Mouse (Mus musculus) kidney, adult 2 months (tissue): Measurements from ENCODE around the gene Sergef. TPM values are rescaled to one million over a fixed set of nuclear protein-coding genes. Genes with fewer than 3 reads are reported as not detected.

Source experiments
- DNase-seq: peaks from one replicate; pipeline ENCODE4 v3.0.0; 2021
- H3K27ac ChIP-seq: fragments of 200-500 bp; 2 replicates; pipeline ENCODE4 v1.5.1; 2012; ENCODE audit warnings: low read depth, low read length, control low read depth, inconsistent platforms; ENCODE audit not compliant: insufficient read depth
- H3K27me3 ChIP-seq: fragments of 200-500 bp; replicated peaks from 2 replicates; pipeline ENCODE4 v1.6.1; 2012; ENCODE audit warnings: mild to moderate bottlenecking, moderate library complexity, low read length, inconsistent platforms; ENCODE audit not compliant: control insufficient read depth, insufficient read depth
- H3K36me3 ChIP-seq: fragments of 200-500 bp; 2 replicates; pipeline ENCODE4 v1.6.1; 2012; ENCODE audit warnings: mild to moderate bottlenecking, moderate library complexity, low read length, inconsistent platforms; ENCODE audit not compliant: control insufficient read depth, insufficient read depth
- H3K4me1 ChIP-seq: fragments of 200-500 bp; 2 replicates; pipeline ENCODE4 v1.6.1; 2011; ENCODE audit warnings: low read length; ENCODE audit not compliant: control insufficient read depth, insufficient read depth
- H3K4me3 ChIP-seq: fragments of 200-500 bp; 2 replicates; pipeline ENCODE4 v1.5.1; 2011; ENCODE audit warnings: mild to moderate bottlenecking, low read depth, low read length, control low read depth; ENCODE audit not compliant: insufficient read depth
- CTCF ChIP-seq: fragments of 200-500 bp; conservative IDR thresholded peaks from 2 replicates; pipeline ENCODE4 v1.5.1; 2011; ENCODE audit warnings: low read depth, mild to moderate bottlenecking, control low read depth, low read length, moderate library complexity, mixed read lengths; ENCODE audit not compliant: insufficient read depth, insufficient read length
- POLR2A ChIP-seq: fragments of 200-500 bp; IDR thresholded peaks from one replicate; pipeline ENCODE4 v1.6.1; 2011; ENCODE audit warnings: low read depth, low read length, control low read depth
- WGBS: fragments of 180-500 bp; shearing (Covaris S2); methylation state at CpG from one replicate; pipeline ENCODE4 v1.1.7; 2018; 5-methylcytosine and 5-hydroxymethylcytosine counted together
- polyA plus RNA-seq: library from polyadenylated mRNA; depleted of rRNA; stranded (reverse); fragments of >200 nt; gene quantifications from 2 replicates; pipeline ENCODE4 v1.2.3, GENCODE M21; 2012

Sergef gene
- polyA plus RNA-seq, 1 experiment: 16.8 TPM

DNA sequence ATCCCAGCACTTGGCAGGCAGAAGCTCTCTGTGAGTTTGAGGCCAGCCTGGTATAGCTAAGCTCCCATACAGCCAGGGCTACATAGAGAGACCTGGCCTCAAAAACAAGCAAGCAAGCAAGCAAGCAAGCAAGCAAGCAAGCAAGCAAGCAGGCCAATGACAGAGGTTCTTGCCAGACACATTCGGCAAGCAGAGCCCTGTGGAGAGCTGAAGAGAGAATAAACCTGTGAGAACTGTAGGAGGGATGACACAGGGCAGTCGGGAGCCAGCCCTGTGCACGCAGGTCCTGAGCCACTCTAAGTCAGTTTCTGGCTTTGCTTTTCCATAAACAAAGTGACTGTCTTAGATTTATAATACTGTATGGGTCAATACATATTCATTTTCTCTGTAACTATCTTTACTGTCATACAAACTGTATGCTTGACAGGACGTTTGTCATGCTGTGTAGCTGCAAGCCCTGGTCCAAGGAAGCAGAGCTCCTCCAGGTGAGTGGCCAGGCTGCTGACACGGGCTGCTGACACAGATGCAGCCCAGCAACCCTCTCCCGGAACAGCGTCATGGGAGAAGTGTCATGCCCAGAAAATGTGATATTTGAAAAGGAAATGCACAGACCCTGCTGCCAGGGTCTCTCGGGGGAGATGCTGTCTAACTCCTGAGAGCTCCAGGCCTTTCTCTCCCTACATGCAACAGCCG, 192.0 kb downstream of the Sergef start:
- TF ChIP-seq CTCF: no peak
- Histone ChIP-seq H3K27ac (no peak overlapping the region), H3K4me3 (no peak overlapping the region), H3K36me3 (no peaks in the 10 kb centered on the region), H3K27me3 (no peaks in the 10 kb centered on the region), H3K4me1 (no peaks in the 10 kb centered on the region)
- DNase-seq: no peak
- 58% methylated on average over 9 of the region's 9 CpGs for WGBS

DNA sequence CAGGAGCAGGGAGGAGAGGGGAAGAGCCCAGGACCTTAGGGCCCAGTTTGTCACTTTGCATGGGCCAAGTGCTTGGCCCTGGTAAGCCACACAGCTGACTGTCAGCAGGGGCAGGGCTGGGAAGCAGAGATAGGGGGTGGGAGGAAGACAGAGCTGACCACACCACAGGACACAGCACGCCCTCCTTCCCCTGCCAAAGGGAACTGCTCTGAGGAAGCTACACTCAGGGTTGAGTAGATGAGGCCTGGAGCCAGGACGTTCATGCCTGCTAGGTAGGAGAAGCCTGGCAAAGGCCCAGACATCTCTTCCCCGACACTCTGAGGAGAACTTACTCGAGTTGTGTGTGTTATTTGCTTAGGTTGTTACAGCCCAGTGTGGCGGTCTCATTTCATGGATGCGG, 193.7 kb downstream of the Sergef start:
- H3K4me1 ChIP-seq: no peaks in the 10 kb centered on the region
- H3K27ac ChIP-seq: no peak overlapping the region
- H3K36me3 ChIP-seq: no peaks in the 10 kb centered on the region
- WGBS: 81% methylated on average over 6 of the region's 6 CpGs
- no peak for TF ChIP-seq POLR2A
- TF ChIP-seq CTCF: no peak
- no peaks in the 10 kb centered on the region for H3K27me3 ChIP-seq
- no peak for DNase-seq
- H3K4me3 ChIP-seq: no peak overlapping the region

GRCm38 (mm10) chr7:46443163-46443562, 196.4 kb downstream of the Sergef start:
- Histone ChIP-seq H3K36me3 (no peaks in the 10 kb centered on the region), H3K27me3 (no peaks in the 10 kb centered on the region), H3K4me3 (no peak overlapping the region), H3K4me1 (no peaks in the 10 kb centered on the region), H3K27ac (no peak overlapping the region)
- TF ChIP-seq POLR2A (no peak), CTCF (no peak)
- no peak for DNase-seq
- WGBS: 77% methylated on average over 10 of the region's 10 CpGs

GRCm38 (mm10) chr7:46438537-46439141, 201.0 kb downstream of the Sergef start:
- WGBS: 29% methylated on average over 9 of the region's 9 CpGs
- Histone ChIP-seq H3K4me3 (no peak overlapping the region), H3K4me1 (no peaks in the 10 kb centered on the region), H3K27ac (no peak overlapping the region), H3K36me3 (no peaks in the 10 kb centered on the region), H3K27me3 (no peaks in the 10 kb centered on the region)
- TF ChIP-seq POLR2A (no peak), CTCF (no peak)
- no peak for DNase-seq

- Histone ChIP-seq H3K4me1 (no peaks in the 10 kb centered on the region), H3K27me3 (no peaks in the 10 kb centered on the region), H3K36me3 (no peaks in the 10 kb centered on the region), H3K27ac (no peak overlapping the region), H3K4me3 (no peak overlapping the region)
- 95% methylated on average over 5 of the region's 5 CpGs for WGBS
- DNase-seq: no peak
- no peak for TF ChIP-seq CTCF
- no peak for TF ChIP-seq POLR2A
Observed at GRCm38 (mm10) chr7:46435833-46436232, 203.8 kb downstream of the Sergef start.

- H3K36me3 ChIP-seq: no peaks in the 10 kb centered on the region
- H3K27ac ChIP-seq: no peak overlapping the region
- no peak for TF ChIP-seq CTCF
- no peak for TF ChIP-seq POLR2A
- no peak overlapping the region for H3K4me3 ChIP-seq
- DNase-seq: no peak
- no peaks in the 10 kb centered on the region for H3K4me1 ChIP-seq
- no peaks in the 10 kb centered on the region for H3K27me3 ChIP-seq
- WGBS: 37% methylated on average over 5 of the region's 5 CpGs
Observed at GRCm38 (mm10) chr7:46433874-46434273, 205.7 kb downstream of the Sergef start.

- Histone ChIP-seq H3K4me1 (no peaks in the 10 kb centered on the region), H3K4me3 (no peak overlapping the region), H3K27ac (no peak overlapping the region), H3K36me3 (no peaks in the 10 kb centered on the region), H3K27me3 (no peaks in the 10 kb centered on the region)
- TF ChIP-seq CTCF (no peak), POLR2A (no peak)
- WGBS: 65% methylated on average over 4 of the region's 4 CpGs
- DNase-seq: no peak
Observed at GRCm38 (mm10) chr7:46425012-46425411, 214.6 kb downstream of the Sergef start.

GRCm38 (mm10) chr7:46423951-46424350, 215.7 kb downstream of the Sergef start:
- Histone ChIP-seq H3K27me3 (no peaks in the 10 kb centered on the region), H3K27ac (no peak overlapping the region), H3K4me3 (no peak overlapping the region), H3K36me3 (no peaks in the 10 kb centered on the region), H3K4me1 (no peaks in the 10 kb centered on the region)
- WGBS: 72% methylated on average over 3 of the region's 3 CpGs
- no peak for DNase-seq
- TF ChIP-seq CTCF (no peak), POLR2A (no peak)
